Comparison of ENCODE assay signal across 7 mouse cellular contexts in the genomic region with DNA sequence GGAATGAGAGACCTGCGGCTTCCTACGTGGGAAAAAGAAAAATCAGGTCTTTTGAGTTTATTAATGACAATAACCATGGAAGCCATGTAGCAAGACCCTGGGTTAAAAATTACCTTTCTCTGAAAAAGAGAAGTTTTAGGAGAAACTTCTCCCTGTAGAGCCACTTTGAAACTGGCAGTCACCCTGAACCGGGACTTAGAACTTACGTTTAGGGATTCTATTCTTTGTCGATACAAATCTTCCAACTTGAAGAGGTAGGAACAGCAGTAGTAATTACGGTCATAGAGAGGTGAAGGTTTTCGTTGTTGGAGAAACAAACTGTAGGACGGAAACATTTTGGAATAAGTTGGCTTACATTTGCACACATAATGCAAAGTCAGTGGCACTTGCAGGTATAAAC. TPM values are rescaled to one million over a fixed set of nuclear protein-coding genes. Genes with fewer than 3 reads are reported as not detected.
DNase-seq lines count a peak whose midpoint lies in the region; ATAC-seq lines count a peak whose summit lies in the region.

No protein-coding gene starts in this region.

- no peak for ATAC-seq in lung, embryonic 16.5 days (ENCODE audit: low read depth)
- no peak for ATAC-seq in embryonic facial prominence, embryonic 14.5 days (ENCODE audit: low read depth)
- no peak for ATAC-seq in limb, embryonic 12.5 days (ENCODE audit: insufficient number of reproducible peaks, insufficient read depth, low FRiP score, low TSS enrichment, low read depth)

- H3K4me3 ChIP-seq in lung, embryonic 16.5 days (ENCODE audit: low read length): peak overlapping the region; percentile 89
- peak overlapping the region; percentile 90 for H3K4me3 ChIP-seq in embryonic facial prominence, embryonic 14.5 days (ENCODE audit: low read depth, low read length)
- peak overlapping the region; percentile 80 for H3K4me3 ChIP-seq in limb, embryonic 12.5 days (replicated peaks)

- no peaks in the 10 kb centered on the region for H3K27me3 ChIP-seq in lung, embryonic 16.5 days (ENCODE audit: control insufficient read depth, insufficient read depth, low read depth, low read length)
- H3K27me3 ChIP-seq in embryonic facial prominence, embryonic 14.5 days (replicated peaks; ENCODE audit: control insufficient read depth, insufficient read depth, low read length): no peaks in the 10 kb centered on the region
- H3K27me3 ChIP-seq in limb, embryonic 12.5 days: no peaks in the 10 kb centered on the region
- no peaks in the 10 kb centered on the region for H3K27me3 ChIP-seq in splenic B cell, adult 2 months (ENCODE audit: control insufficient read depth, insufficient read depth, low read length, poor library complexity, severe bottlenecking)

- no peak for DNase-seq in lung, postnatal 25 days (ENCODE audit: low spot score)
- DNase-seq in embryonic facial prominence, embryonic 14.5 days (ENCODE audit: low spot score): no peak
- peak; percentile 9 for DNase-seq in splenic B cell, adult 2 months (ENCODE audit: low read depth, low spot score)
- DNase-seq in cerebellum, adult 8-10 months: no peak
- DNase-seq in kidney, adult 11 months: no peak

- H3K36me3 ChIP-seq in lung, embryonic 16.5 days (ENCODE audit: control insufficient read depth, insufficient read depth, low read length): peaks cover 19% of the 10 kb centered on the region
- peaks cover 30% of the 10 kb centered on the region for H3K36me3 ChIP-seq in embryonic facial prominence, embryonic 14.5 days (ENCODE audit: control insufficient read depth, insufficient read depth, low read length)
- peaks cover 40% of the 10 kb centered on the region for H3K36me3 ChIP-seq in limb, embryonic 12.5 days
- H3K36me3 ChIP-seq in splenic B cell, adult 2 months (ENCODE audit: control insufficient read depth, insufficient read depth, low read length, poor library complexity, severe bottlenecking): peaks cover 7% of the 10 kb centered on the region; the same call in 1 of the 2 replicates

- no peaks in the 10 kb centered on the region for H3K9me3 ChIP-seq in lung, embryonic 16.5 days (ENCODE audit: control insufficient read depth, low read length)
- no peaks in the 10 kb centered on the region for H3K9me3 ChIP-seq in embryonic facial prominence, embryonic 14.5 days (ENCODE audit: control insufficient read depth, low read length)
- no peaks in the 10 kb centered on the region for H3K9me3 ChIP-seq in limb, embryonic 12.5 days

- peaks cover 21% of the 10 kb centered on the region for H3K4me1 ChIP-seq in lung, embryonic 16.5 days (replicated peaks; ENCODE audit: control insufficient read depth, insufficient read depth, low read length)
- peaks cover 19% of the 10 kb centered on the region for H3K4me1 ChIP-seq in embryonic facial prominence, embryonic 14.5 days (ENCODE audit: control insufficient read depth, insufficient read depth, low read length)
- peaks cover 21% of the 10 kb centered on the region for H3K4me1 ChIP-seq in limb, embryonic 12.5 days (replicated peaks)

- peak overlapping the region; percentile 65 for H3K4me2 ChIP-seq in lung, embryonic 16.5 days (ENCODE audit: low read depth, low read length)
- peak overlapping the region; percentile 67 for H3K4me2 ChIP-seq in embryonic facial prominence, embryonic 14.5 days (ENCODE audit: low read depth, low read length)
- peak overlapping the region; percentile 67 for H3K4me2 ChIP-seq in limb, embryonic 12.5 days

- WGBS in lung, embryonic 16.5 days: 3% methylated on average over 8 of the region's 8 CpGs
- WGBS in embryonic facial prominence, embryonic 14.5 days: 3% methylated on average over 8 of the region's 8 CpGs
- 5% methylated on average over 8 of the region's 8 CpGs for WGBS in limb, embryonic 12.5 days

- H3K9ac ChIP-seq in lung, embryonic 16.5 days (ENCODE audit: low read length): peak overlapping the region; percentile 99
- peak overlapping the region; percentile 97 for H3K9ac ChIP-seq in embryonic facial prominence, embryonic 14.5 days (ENCODE audit: low read depth, low read length)
- peak overlapping the region; percentile 95 for H3K9ac ChIP-seq in limb, embryonic 12.5 days (replicated peaks)

- H3K27ac ChIP-seq in lung, embryonic 16.5 days (ENCODE audit: low read length): peak overlapping the region; percentile 96
- peak overlapping the region; percentile 96 for H3K27ac ChIP-seq in embryonic facial prominence, embryonic 14.5 days (replicated peaks; ENCODE audit: low read depth, low read length)
- H3K27ac ChIP-seq in limb, embryonic 12.5 days: peak overlapping the region; percentile 95; the same call in 1 of the 2 replicates

RNA-seq across cellular contexts. Expression of gene Acin1, which starts 0.5 kb away (rescaled TPM):
- polyA plus RNA-seq in lung, embryonic 16.5 days (2015; fragmentation: Nextera tagmentation; extraction: Ambion mirVana): 106 and 116 TPM in 2 replicates
- 99.4 and 101 TPM in 2 replicates for polyA plus RNA-seq in embryonic facial prominence, embryonic 14.5 days (2014; fragmentation: Nextera tagmentation; extraction: Ambion mirVana)
- polyA plus RNA-seq in limb, embryonic 12.5 days (2016; fragmentation: Nextera tagmentation; extraction: Ambion mirVana): 148 and 175 TPM in 2 replicates

RNA-seq across cellular contexts. Expression of gene 1700123O20Rik, which starts 1.2 kb away (rescaled TPM):
- polyA plus RNA-seq in lung, embryonic 16.5 days (2015; fragmentation: Nextera tagmentation; extraction: Ambion mirVana): 73.4 and 78.9 TPM in 2 replicates
- polyA plus RNA-seq in embryonic facial prominence, embryonic 14.5 days (2014; fragmentation: Nextera tagmentation; extraction: Ambion mirVana): 70.7 and 84.9 TPM in 2 replicates
- 105 TPM in 2 replicates for polyA plus RNA-seq in limb, embryonic 12.5 days (2016; fragmentation: Nextera tagmentation; extraction: Ambion mirVana)

RNA-seq across cellular contexts. Expression of gene Gm29776, which starts 11.4 kb away (rescaled TPM):
- polyA plus RNA-seq in lung, embryonic 16.5 days (2015; fragmentation: Nextera tagmentation; extraction: Ambion mirVana): 0.11 and 0.19 TPM in 2 replicates
- polyA plus RNA-seq in embryonic facial prominence, embryonic 14.5 days (2014; fragmentation: Nextera tagmentation; extraction: Ambion mirVana): 0.17 and 0.34 TPM in 2 replicates
- 0.16 and 0.23 TPM in 2 replicates for polyA plus RNA-seq in limb, embryonic 12.5 days (2016; fragmentation: Nextera tagmentation; extraction: Ambion mirVana)

RNA-seq across cellular contexts. Expression of gene Cebpe, which starts 24.7 kb away (rescaled TPM):
- 0.28 TPM in 1 of 2 replicates, not detected in the other for polyA plus RNA-seq in lung, embryonic 16.5 days (2015; fragmentation: Nextera tagmentation; extraction: Ambion mirVana)
- 0.32 TPM in 1 of 2 replicates, not detected in the other for polyA plus RNA-seq in embryonic facial prominence, embryonic 14.5 days (2014; fragmentation: Nextera tagmentation; extraction: Ambion mirVana)
- polyA plus RNA-seq in limb, embryonic 12.5 days (2016; fragmentation: Nextera tagmentation; extraction: Ambion mirVana): not detected in 2 replicates

RNA-seq across cellular contexts. Expression of gene Cdh24, which starts 46.1 kb away (rescaled TPM):
- polyA plus RNA-seq in lung, embryonic 16.5 days (2015; fragmentation: Nextera tagmentation; extraction: Ambion mirVana): 2.1 and 2.8 TPM in 2 replicates
- polyA plus RNA-seq in embryonic facial prominence, embryonic 14.5 days (2014; fragmentation: Nextera tagmentation; extraction: Ambion mirVana): 3.9 and 4.5 TPM in 2 replicates
- polyA plus RNA-seq in limb, embryonic 12.5 days (2016; fragmentation: Nextera tagmentation; extraction: Ambion mirVana): 11.8 and 12.9 TPM in 2 replicates
